Comparison of ENCODE assay signal across 8 mouse cellular contexts in genomic region chr7:144175481-144176233, GRCm38 (mm10).
DNase-seq lines count a peak whose midpoint lies in the region; ATAC-seq and TF ChIP-seq lines count a peak whose summit lies in the region.

No protein-coding gene starts in this region.

- H3K9ac ChIP-seq in lung, embryonic 16.5 days (ENCODE audit: low read length), result no peak overlapping the region
- peak overlapping the region; percentile 27; the same call in 1 of the 2 replicates for H3K9ac ChIP-seq in embryonic facial prominence, embryonic 12.5 days
- peak overlapping the region; percentile 49 for H3K9ac ChIP-seq in hindbrain, embryonic 11.5 days (ENCODE audit: low read depth, low read length)
- H3K9ac ChIP-seq in neural tube, embryonic 13.5 days, result peak overlapping the region; percentile 79

- no peak for ATAC-seq in lung, embryonic 16.5 days (ENCODE audit: low read depth)
- ATAC-seq in embryonic facial prominence, embryonic 12.5 days (ENCODE audit: insufficient number of reproducible peaks, insufficient read depth, low FRiP score, low TSS enrichment), result no peak
- peak; percentile 68 for ATAC-seq in hindbrain, embryonic 11.5 days (ENCODE audit: low FRiP score)
- peak; percentile 84 for ATAC-seq in neural tube, embryonic 13.5 days (ENCODE audit: low read depth)

- no peak for DNase-seq in lung, adult 2 months
- DNase-seq in hindbrain, embryonic 11.5 days (ENCODE audit: low spot score), result peak; percentile 59
- DNase-seq in layer of hippocampus, postnatal 14 days (ENCODE audit: low spot score in 2 of 2), result peak; percentile 61 to 69
- no peak for DNase-seq in gastrocnemius, adult 8-10 months (ENCODE audit: low spot score in 2 of 2)
- DNase-seq in spleen, postnatal 14 days (ENCODE audit: low spot score in 2 of 2), result no peak

- no peaks in the 10 kb centered on the region for H3K36me3 ChIP-seq in lung, embryonic 16.5 days (ENCODE audit: control insufficient read depth, insufficient read depth, low read length)
- no peaks in the 10 kb centered on the region for H3K36me3 ChIP-seq in embryonic facial prominence, embryonic 12.5 days
- no peaks in the 10 kb centered on the region for H3K36me3 ChIP-seq in hindbrain, embryonic 11.5 days (ENCODE audit: control insufficient read depth, insufficient read depth, low read length)
- H3K36me3 ChIP-seq in neural tube, embryonic 13.5 days, result no peaks in the 10 kb centered on the region

- H3K4me2 ChIP-seq in lung, embryonic 16.5 days (ENCODE audit: low read depth, low read length), result peak overlapping the region; percentile 42
- H3K4me2 ChIP-seq in embryonic facial prominence, embryonic 12.5 days (replicated peaks), result peak overlapping the region; percentile 54
- peak overlapping the region; percentile 59 for H3K4me2 ChIP-seq in hindbrain, embryonic 11.5 days (replicated peaks; ENCODE audit: low read depth, low read length)
- peak overlapping the region; percentile 67 for H3K4me2 ChIP-seq in neural tube, embryonic 13.5 days

- H3K9me3 ChIP-seq in lung, embryonic 16.5 days (ENCODE audit: control insufficient read depth, low read length), result no peaks in the 10 kb centered on the region
- no peaks in the 10 kb centered on the region for H3K9me3 ChIP-seq in embryonic facial prominence, embryonic 12.5 days
- H3K9me3 ChIP-seq in hindbrain, embryonic 11.5 days (ENCODE audit: control insufficient read depth, low read length), result no peaks in the 10 kb centered on the region
- no peaks in the 10 kb centered on the region for H3K9me3 ChIP-seq in neural tube, embryonic 13.5 days

- WGBS in lung, embryonic 16.5 days, result 7% methylated on average over 40 of the region's 40 CpGs
- 9% methylated on average over 40 of the region's 40 CpGs for WGBS in lung, adult 2 months
- 4% methylated on average over 40 of the region's 40 CpGs for WGBS in embryonic facial prominence, embryonic 12.5 days
- 6% methylated on average over 40 of the region's 40 CpGs for WGBS in hindbrain, embryonic 11.5 days
- WGBS in neural tube, embryonic 13.5 days, result 3% methylated on average over 40 of the region's 40 CpGs

- TF ChIP-seq POLR2A in lung, adult 2 months (IDR thresholded peaks at IDR 0.05; ENCODE audit: borderline replicate concordance, extremely low read depth, low read depth, low read length), result no peak

- peaks cover 3% of the 10 kb centered on the region for H3K4me1 ChIP-seq in lung, embryonic 16.5 days (replicated peaks; ENCODE audit: control insufficient read depth, insufficient read depth, low read length)
- no peaks in the 10 kb centered on the region for H3K4me1 ChIP-seq in lung, adult 2 months (ENCODE audit: control insufficient read depth, insufficient read depth, low read length)
- peaks cover 9% of the 10 kb centered on the region; the same call in 1 of the 2 replicates for H3K4me1 ChIP-seq in embryonic facial prominence, embryonic 12.5 days
- H3K4me1 ChIP-seq in hindbrain, embryonic 11.5 days (replicated peaks; ENCODE audit: control insufficient read depth, insufficient read depth, low read length), result 0 out of 2 replicates have a peak, but pooled peaks cover 3% of the 10 kb centered on the region
- peaks cover 40% of the 10 kb centered on the region for H3K4me1 ChIP-seq in neural tube, embryonic 13.5 days (replicated peaks)

- TF ChIP-seq CTCF in lung, adult 2 months (IDR thresholded peaks at IDR 0.05; ENCODE audit: insufficient read depth, low read length), result no peak

- peak overlapping the region; percentile 14 for H3K4me3 ChIP-seq in lung, embryonic 16.5 days (ENCODE audit: low read length)
- no peak overlapping the region for H3K4me3 ChIP-seq in lung, adult 2 months (replicated peaks; ENCODE audit: extremely low read depth, low read depth, low read length)
- H3K4me3 ChIP-seq in embryonic facial prominence, embryonic 12.5 days, result peak overlapping the region; percentile 25
- peak overlapping the region; percentile 34 for H3K4me3 ChIP-seq in hindbrain, embryonic 11.5 days (ENCODE audit: low read depth, low read length)
- H3K4me3 ChIP-seq in neural tube, embryonic 13.5 days, result peak overlapping the region; percentile 49

- H3K27ac ChIP-seq in lung, embryonic 16.5 days (ENCODE audit: low read length), result no peak overlapping the region
- H3K27ac ChIP-seq in embryonic facial prominence, embryonic 12.5 days, result no peak overlapping the region
- no peak overlapping the region for H3K27ac ChIP-seq in hindbrain, embryonic 11.5 days (ENCODE audit: low read depth, low read length)
- H3K27ac ChIP-seq in neural tube, embryonic 13.5 days (replicated peaks), result peak overlapping the region; percentile 89

- H3K27me3 ChIP-seq in lung, embryonic 16.5 days (ENCODE audit: control insufficient read depth, insufficient read depth, low read depth, low read length), result peaks cover 13% of the 10 kb centered on the region
- peaks cover 51% of the 10 kb centered on the region for H3K27me3 ChIP-seq in embryonic facial prominence, embryonic 12.5 days
- peaks cover 7% of the 10 kb centered on the region; the same call in 1 of the 2 replicates for H3K27me3 ChIP-seq in hindbrain, embryonic 11.5 days (ENCODE audit: control insufficient read depth, insufficient read depth, low read length)
- H3K27me3 ChIP-seq in neural tube, embryonic 13.5 days, result peaks cover 8% of the 10 kb centered on the region; the same call in 1 of the 2 replicates

Comparison
In these comparisons a context has a peak if more than half of its experiments do, and no peak if none do; other contexts are left out.
1. ATAC-seq: peak in hindbrain, embryonic 11.5 days (single experiment) and neural tube, embryonic 13.5 days (single experiment); none in lung, embryonic 16.5 days (single experiment) and embryonic facial prominence, embryonic 12.5 days (single experiment).
2. DNase-seq: peak in hindbrain, embryonic 11.5 days (single experiment) and layer of hippocampus, postnatal 14 days (2 of 2); none in lung, adult 2 months (single experiment), gastrocnemius, adult 8-10 months (0 of 2) and spleen, postnatal 14 days (0 of 2).
3. Peak in every context shown above with its lines, with median percentiles within 50 percentile points of each other: H3K4me2 ChIP-seq.